ENCODE assay signal across 8 mouse cellular contexts in genomic region chr17:26506997-26507871, GRCm38 (mm10). TPM values are rescaled to one million over a fixed set of nuclear protein-coding genes. Genes with fewer than 3 reads are reported as not detected.
A peak's percentile ranks its signal among the peaks of the same experiment; 100 is the strongest.
DNase-seq lines count a peak whose midpoint lies in the region; ATAC-seq and TF ChIP-seq lines count a peak whose summit lies in the region.

No protein-coding gene starts in this region.

- H3K36me3 ChIP-seq in CH12.LX (replicated peaks in 1 of 2; ENCODE audit: control insufficient read depth in 1 of 2, insufficient read depth in 1 of 2, low read length in 1 of 2), result peaks cover 8 to 24% of the 10 kb centered on the region in 2 experiments
- H3K36me3 ChIP-seq in embryonic facial prominence, embryonic 15.5 days, result peaks cover 6% of the 10 kb centered on the region; the same call in 1 of the 2 replicates
- H3K36me3 ChIP-seq in heart, embryonic 16.5 days (ENCODE audit: control insufficient read depth, insufficient read depth), result peaks cover 7% of the 10 kb centered on the region; the same call in 1 of the 2 replicates

- peak overlapping the region; percentile 65 for H3K4me2 ChIP-seq in CH12.LX (ENCODE audit: insufficient read depth, low read depth, poor library complexity, severe bottlenecking)
- peak overlapping the region; percentile 89 for H3K4me2 ChIP-seq in embryonic facial prominence, embryonic 15.5 days (replicated peaks)
- H3K4me2 ChIP-seq in heart, embryonic 16.5 days (ENCODE audit: low read depth, low read length), result peak overlapping the region; percentile 89

- peak overlapping the region; percentile 94 for H3K27ac ChIP-seq in CH12.LX (ENCODE audit: insufficient read depth, low read depth)
- H3K27ac ChIP-seq in embryonic facial prominence, embryonic 15.5 days (replicated peaks), result peak overlapping the region; percentile 99
- H3K27ac ChIP-seq in heart, embryonic 16.5 days (ENCODE audit: low read length), result peak overlapping the region; percentile 100

- no peak for TF ChIP-seq EP300 in CH12.LX (IDR thresholded peaks at IDR 0.05; ENCODE audit: low read length)

- TF ChIP-seq CTCF in CH12.LX (conservative IDR thresholded peaks at IDR 0.05 in 1 of 2, IDR thresholded peaks at IDR 0.05 in 1 of 2; ENCODE audit: low read depth in 2 of 2, low read length in 2 of 2), result no peak

- H3K27me3 ChIP-seq in CH12.LX (replicated peaks), result no peaks in the 10 kb centered on the region
- no peaks in the 10 kb centered on the region for H3K27me3 ChIP-seq in embryonic facial prominence, embryonic 15.5 days
- no peaks in the 10 kb centered on the region for H3K27me3 ChIP-seq in heart, embryonic 16.5 days (ENCODE audit: control insufficient read depth, insufficient read depth, low read length)

- H3K4me3 ChIP-seq in CH12.LX (replicated peaks in 1 of 3; ENCODE audit: low read depth in 2 of 3, low read length in 2 of 3, poor library complexity in 1 of 3), result peak overlapping the region; percentile 61 to 78 (median 78)
- H3K4me3 ChIP-seq in embryonic facial prominence, embryonic 15.5 days (replicated peaks), result peak overlapping the region; percentile 75
- peak overlapping the region; percentile 82 for H3K4me3 ChIP-seq in heart, embryonic 16.5 days (ENCODE audit: low read length)

- dilution Hi-C loops in CH12.LX (cut with MboI; ENCODE audit: extremely low pct_ligation_motif_present, extremely low pct_unique_long_range_greater_than_20kb, low sequenced_read_pairs), result no loop called here

- WGBS in embryonic facial prominence, embryonic 15.5 days, result 17% methylated on average over 24 of the region's 24 CpGs
- 10% methylated on average over 24 of the region's 24 CpGs for WGBS in heart, embryonic 16.5 days

- TF ChIP-seq POLR2A in CH12.LX (IDR thresholded peaks at IDR 0.05; ENCODE audit: low read depth, low read length), result no peak

- no peaks in the 10 kb centered on the region for H3K9me3 ChIP-seq in CH12.LX (replicated peaks; ENCODE audit: low read length)
- no peaks in the 10 kb centered on the region for H3K9me3 ChIP-seq in embryonic facial prominence, embryonic 15.5 days (replicated peaks)
- H3K9me3 ChIP-seq in heart, embryonic 16.5 days (replicated peaks; ENCODE audit: control insufficient read depth, low read length), result no peaks in the 10 kb centered on the region

- DNase-seq in CH12.LX (ENCODE audit: extremely low read depth), result peak; percentile 28
- peak; percentile 46 to 67 for DNase-seq in adrenal gland, postnatal 36 days
- peak; percentile 43 to 53 for DNase-seq in kidney, postnatal 36 days
- DNase-seq in lung, postnatal 14 days, result peak; percentile 60
- peak; percentile 90 for DNase-seq in skeletal muscle tissue, adult 2 months (ENCODE audit: low read depth, low spot score)
- no peak for DNase-seq in urinary bladder, adult 2 months (ENCODE audit: low spot score)

- H3K4me1 ChIP-seq in CH12.LX (ENCODE audit: control insufficient read depth in 1 of 2, insufficient read depth in 2 of 2), result peaks cover 18 to 44% of the 10 kb centered on the region in 2 experiments
- peaks cover 68% of the 10 kb centered on the region for H3K4me1 ChIP-seq in embryonic facial prominence, embryonic 15.5 days
- peaks cover 65% of the 10 kb centered on the region for H3K4me1 ChIP-seq in heart, embryonic 16.5 days (ENCODE audit: control insufficient read depth, insufficient read depth, low read length)

- ATAC-seq in embryonic facial prominence, embryonic 15.5 days (ENCODE audit: insufficient number of reproducible peaks, low FRiP score, low TSS enrichment, low read depth), result no peak
- no peak for ATAC-seq in heart, embryonic 16.5 days (replicated peaks; ENCODE audit: extremely low read depth, insufficient read depth, low FRiP score)

- in situ Hi-C loops in CH12.LX (cut with MboI; ENCODE audit: low pct_ligation_motif_present, low pct_unique_long_range_greater_than_20kb, low sequenced_read_pairs), result loop anchor here (5.0 kb wide), 2 partner anchors 40 to 130 kb away; no protein-coding TSS in a partner anchor

- H3K9ac ChIP-seq in CH12.LX (ENCODE audit: insufficient read depth, low read depth), result peak overlapping the region; percentile 74
- H3K9ac ChIP-seq in embryonic facial prominence, embryonic 15.5 days, result peak overlapping the region; percentile 80
- H3K9ac ChIP-seq in heart, embryonic 16.5 days (ENCODE audit: low read length), result peak overlapping the region; percentile 97

- no peak for TF ChIP-seq RAD21 in CH12.LX (IDR thresholded peaks at IDR 0.05; ENCODE audit: low read depth, low read length)

- H3K79me2 ChIP-seq in CH12.LX (replicated peaks; ENCODE audit: control insufficient read depth, extremely low read depth, insufficient read depth, poor library complexity, severe bottlenecking), result peaks cover 6% of the 10 kb centered on the region; the same call in 1 of the 2 replicates

TF ChIP-seq in CH12.LX, 34 proteins besides CTCF, POLR2A, EP300 and RAD21:
- TF ChIP-seq ETS1 (conservative IDR thresholded peaks at IDR 0.05; ENCODE audit: low read depth, low read length) (no peak), MXI1 (IDR thresholded peaks at IDR 0.05; ENCODE audit: low read depth, low read length) (0 out of 2 replicates have a peak, but pooled peaks have one; percentile 39), BHLHE40 (IDR thresholded peaks at IDR 0.05; ENCODE audit: low read depth, low read length) (no peak), MAZ (IDR thresholded peaks at IDR 0.05; ENCODE audit: low read depth, low read length) (no peak; the same call in 1 of the 2 replicates), KAT2A (IDR thresholded peaks at IDR 0.05; ENCODE audit: insufficient replicate concordance, low read length) (no peak)

RNA-seq across cellular contexts. Expression of gene Ergic1, which starts 54.1 kb away (rescaled TPM):
- total RNA-seq in CH12.LX (2012; rRNA removed), result 129 and 131 TPM in 2 replicates
- total RNA-seq in CH12.LX (2014; rRNA removed), result 89.5 and 93.5 TPM in 2 replicates
- polyA plus RNA-seq in CH12.LX (2012; ENCODE audit: insufficient read length, low read depth), result 111 and 142 TPM in 2 replicates
- total RNA-seq in adrenal gland, postnatal 36 days (2021), result 100 to 1,000 TPM; 159 to 160 TPM
- 114 and 118 TPM in 2 replicates for polyA plus RNA-seq in embryonic facial prominence, embryonic 15.5 days (2015; fragmentation: Nextera tagmentation; extraction: Ambion mirVana)
- polyA plus RNA-seq in heart, embryonic 16.5 days (2015; fragmentation: Nextera tagmentation; extraction: Ambion mirVana), result 82.7 and 84.9 TPM in 2 replicates
- 152 and 155 TPM in 2 replicates for polyA plus RNA-seq in urinary bladder, adult 2 months (2012; rRNA removed)

RNA-seq across cellular contexts. Expression of gene Dusp1, which starts 54.7 kb away (rescaled TPM):
- total RNA-seq in CH12.LX (2012; rRNA removed), result 3.5 and 5.6 TPM in 2 replicates
- total RNA-seq in CH12.LX (2014; rRNA removed), result 2.6 and 3.5 TPM in 2 replicates
- 8.6 and 9.9 TPM in 2 replicates for polyA plus RNA-seq in CH12.LX (2012; ENCODE audit: insufficient read length, low read depth)
- total RNA-seq in adrenal gland, postnatal 36 days (2021), result 10 to 100 TPM; 56.9 to 62.5 TPM
- polyA plus RNA-seq in embryonic facial prominence, embryonic 15.5 days (2015; fragmentation: Nextera tagmentation; extraction: Ambion mirVana), result 28.4 and 33.3 TPM in 2 replicates
- 35.5 and 35.7 TPM in 2 replicates for polyA plus RNA-seq in heart, embryonic 16.5 days (2015; fragmentation: Nextera tagmentation; extraction: Ambion mirVana)
- polyA plus RNA-seq in urinary bladder, adult 2 months (2012; rRNA removed), result 67.4 and 75.0 TPM in 2 replicates
